Mouse (Mus musculus): ENCODE results near the gene Rps6kl1.

GRCm38 (mm10) chr12:85087845-85088244 is 63.2 kb downstream of the Rps6kl1 start:
- no peak for TF ChIP-seq CTCF (IDR thresholded peaks at IDR 0.05; ENCODE audit: insufficient read depth, low read length)
- no peak for TF ChIP-seq POLR2A (IDR thresholded peaks at IDR 0.05; ENCODE audit: borderline replicate concordance, extremely low read depth, low read depth, low read length)

Measured in lung, adult 2 months (tissue).